Mouse (Mus musculus) bone marrow macrophage, adult 2 months (primary cell): Measurements from ENCODE around the gene Megf8. TPM values are rescaled to one million over a fixed set of nuclear protein-coding genes. Genes with fewer than 3 reads are reported as not detected.

ENCODE experiments used
- H3K27ac ChIP-seq: 2 replicates; pipeline ENCODE4 v1.5.1; 2012; ENCODE audit warnings: low read depth, low read length; ENCODE audit not compliant: insufficient read depth
- H3K4me1 ChIP-seq: 2 replicates; pipeline ENCODE4 v1.6.1; 2012; ENCODE audit warnings: low read length; ENCODE audit not compliant: control insufficient read depth, insufficient read depth
- H3K4me3 ChIP-seq: 2 replicates; pipeline ENCODE4 v1.5.1; 2012; ENCODE audit warnings: mild to moderate bottlenecking, low read length, moderate library complexity; ENCODE audit not compliant: insufficient read depth
- CTCF ChIP-seq: IDR thresholded peaks from 2 replicates; pipeline ENCODE4 v1.5.1; 2012; ENCODE audit warnings: low read depth, mild to moderate bottlenecking, low read length, moderate library complexity
- POLR2A ChIP-seq: IDR thresholded peaks from 2 replicates; pipeline ENCODE4 v1.6.1; 2012; ENCODE audit warnings: mild to moderate bottlenecking, low read depth, low read length, borderline replicate concordance
- polyA plus RNA-seq: library from polyadenylated mRNA; stranded (reverse); fragments of >200 nt; gene quantifications from 2 replicates; pipeline ENCODE4 v1.2.4, GENCODE M21; 2012; ENCODE audit not compliant: missing spikeins, insufficient read depth, insufficient read length

The Megf8 gene
- polyA plus RNA-seq, 1 experiment: 13.8 TPM

DNA sequence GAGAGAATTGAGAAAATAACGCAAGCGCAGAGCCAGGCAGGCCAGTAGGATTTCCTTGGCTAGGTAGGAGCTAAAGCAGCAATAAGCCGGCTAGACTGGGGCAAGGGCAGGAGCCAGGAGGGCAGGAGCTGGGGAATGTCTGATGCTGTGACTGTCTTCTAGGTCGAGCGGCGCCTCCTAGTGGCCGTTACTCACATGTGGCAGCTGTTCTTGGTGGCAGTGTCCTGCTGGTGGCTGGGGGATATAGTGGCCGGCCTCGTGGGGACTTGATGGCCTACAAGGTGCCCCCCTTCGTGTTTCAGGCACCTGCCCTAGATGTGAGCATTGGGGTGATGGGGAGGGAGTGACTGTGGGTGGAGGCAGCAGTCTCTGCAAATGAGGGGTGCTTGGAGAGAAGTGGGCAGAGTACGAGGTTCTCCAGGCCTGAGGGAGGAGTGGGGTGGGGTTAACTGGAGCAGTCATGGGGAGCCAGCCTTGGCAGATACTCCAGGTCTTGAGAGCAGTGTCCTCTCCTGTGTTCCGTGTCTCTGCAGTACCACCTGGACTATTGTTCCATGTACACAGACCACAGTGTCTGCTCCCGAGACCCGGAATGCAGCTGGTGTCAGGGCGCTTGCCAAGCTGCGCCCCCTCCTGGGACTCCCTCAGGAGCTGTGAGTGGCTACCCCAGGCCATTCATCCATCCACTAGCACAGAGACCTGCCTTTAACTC lies 16.8 kb downstream of the Megf8 start:
- no peak overlapping the region for H3K27ac ChIP-seq
- no peaks in the 10 kb centered on the region for H3K4me1 ChIP-seq
- no peak overlapping the region for H3K4me3 ChIP-seq
- TF ChIP-seq CTCF: peak; percentile 62
- TF ChIP-seq POLR2A: no peak

DNA sequence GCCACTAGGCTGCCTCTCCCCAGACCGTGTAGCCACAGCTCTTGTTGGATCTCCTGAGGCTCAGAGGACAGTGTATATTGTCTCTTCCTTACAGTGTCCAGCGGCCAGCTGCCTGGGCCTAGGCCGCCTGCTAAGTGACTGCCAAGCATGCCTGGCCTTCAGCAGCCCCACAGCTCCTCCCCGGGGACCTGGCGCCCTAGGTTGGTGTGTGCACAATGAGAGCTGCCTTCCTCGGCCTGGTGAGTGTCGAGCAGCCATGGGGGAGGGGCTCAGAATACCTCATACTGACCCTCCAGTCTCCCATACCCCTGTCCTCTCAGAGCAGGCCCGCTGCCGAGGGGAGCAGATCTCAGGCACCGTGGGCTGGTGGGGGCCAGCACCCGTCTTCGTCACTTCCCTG lies 17.5 kb downstream of the Megf8 start:
- no peak overlapping the region for H3K27ac ChIP-seq
- H3K4me3 ChIP-seq: no peak overlapping the region
- H3K4me1 ChIP-seq: no peaks in the 10 kb centered on the region
- TF ChIP-seq CTCF (no peak), POLR2A (no peak)

DNA sequence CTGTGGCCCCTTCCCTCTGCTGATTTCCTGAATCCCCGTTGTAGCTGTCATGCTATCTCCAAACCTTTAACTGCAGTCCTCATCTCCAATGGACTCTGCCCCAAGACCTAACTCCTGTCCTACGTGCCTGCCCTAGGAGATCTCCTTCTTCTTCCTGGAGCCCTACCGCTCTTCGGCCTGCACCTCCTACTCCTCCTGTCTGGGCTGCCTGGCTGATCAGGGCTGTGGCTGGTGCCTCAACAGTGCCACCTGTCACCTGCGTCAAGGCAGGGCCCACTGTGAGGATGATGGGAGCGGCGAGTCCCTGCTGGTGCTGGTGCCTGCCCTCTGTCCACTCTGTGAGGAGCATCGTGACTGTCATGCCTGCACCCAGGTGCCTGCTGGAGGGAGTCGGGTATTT lies 22.4 kb downstream of the Megf8 start:
- Histone ChIP-seq H3K4me3 (no peak overlapping the region), H3K27ac (no peak overlapping the region), H3K4me1 (no peaks in the 10 kb centered on the region)
- TF ChIP-seq CTCF (no peak), POLR2A (no peak)

DNA sequence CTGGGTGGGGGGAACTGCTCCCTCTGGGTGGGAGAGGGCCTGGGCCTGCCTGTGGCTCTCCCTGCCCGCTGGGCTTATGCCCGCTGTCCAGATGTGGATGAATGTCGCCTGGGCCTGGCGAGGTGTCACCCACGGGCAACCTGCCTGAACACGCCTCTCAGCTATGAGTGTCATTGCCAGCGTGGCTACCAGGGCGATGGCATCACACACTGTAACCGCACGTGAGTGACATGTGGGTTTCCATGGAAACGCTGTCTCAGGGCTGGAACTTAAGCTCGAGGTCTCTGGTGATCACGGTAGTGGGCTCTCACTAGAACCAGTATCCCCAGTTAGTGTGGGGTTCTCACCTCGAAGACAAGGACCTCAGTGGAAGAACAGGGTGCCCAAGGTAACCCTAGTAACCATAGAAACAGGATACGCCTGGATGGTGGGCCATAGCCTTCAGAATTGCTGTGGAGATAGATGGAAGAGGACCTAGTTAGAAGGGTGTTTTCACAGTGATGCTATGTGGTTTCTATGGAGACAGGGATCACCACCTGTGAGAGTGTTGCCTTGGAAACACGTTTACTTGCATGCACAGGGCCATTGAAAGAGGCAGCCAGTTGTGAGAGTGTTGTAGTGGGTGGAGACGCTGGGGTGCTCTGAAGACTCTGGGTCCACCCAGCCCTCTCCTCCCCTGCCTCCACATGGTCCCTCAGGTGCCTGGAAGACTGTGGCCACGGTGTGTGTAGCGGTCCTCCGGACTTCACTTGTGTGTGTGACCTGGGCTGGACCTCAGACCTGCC lies 24.2 kb downstream of the Megf8 start:
- H3K4me3 ChIP-seq: no peak overlapping the region
- no peak overlapping the region for H3K27ac ChIP-seq
- no peak for TF ChIP-seq POLR2A
- TF ChIP-seq CTCF: no peak
- no peaks in the 10 kb centered on the region for H3K4me1 ChIP-seq

DNA sequence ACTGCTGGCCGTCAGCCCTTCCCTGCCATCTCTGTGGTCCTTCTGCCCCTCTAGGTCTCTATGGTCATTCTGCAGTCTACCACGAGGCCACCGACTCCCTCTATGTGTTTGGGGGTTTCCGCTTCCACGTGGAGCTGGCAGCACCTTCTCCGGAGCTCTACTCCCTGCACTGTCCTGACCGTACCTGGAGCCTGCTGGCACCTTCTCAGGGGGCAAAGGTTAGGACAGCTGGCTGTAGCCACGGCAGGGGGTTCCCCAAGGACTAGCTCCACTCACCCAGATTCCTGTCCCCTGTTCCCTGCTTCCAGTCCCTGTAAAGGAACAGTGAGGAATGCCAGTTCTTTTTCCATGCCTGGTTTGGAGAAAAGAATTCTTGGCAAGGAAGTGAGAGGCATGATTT lies 31.9 kb downstream of the Megf8 start:
- Histone ChIP-seq H3K4me3 (no peak overlapping the region), H3K4me1 (no peaks in the 10 kb centered on the region), H3K27ac (no peak overlapping the region)
- no peak for TF ChIP-seq CTCF
- TF ChIP-seq POLR2A: no peak

DNA sequence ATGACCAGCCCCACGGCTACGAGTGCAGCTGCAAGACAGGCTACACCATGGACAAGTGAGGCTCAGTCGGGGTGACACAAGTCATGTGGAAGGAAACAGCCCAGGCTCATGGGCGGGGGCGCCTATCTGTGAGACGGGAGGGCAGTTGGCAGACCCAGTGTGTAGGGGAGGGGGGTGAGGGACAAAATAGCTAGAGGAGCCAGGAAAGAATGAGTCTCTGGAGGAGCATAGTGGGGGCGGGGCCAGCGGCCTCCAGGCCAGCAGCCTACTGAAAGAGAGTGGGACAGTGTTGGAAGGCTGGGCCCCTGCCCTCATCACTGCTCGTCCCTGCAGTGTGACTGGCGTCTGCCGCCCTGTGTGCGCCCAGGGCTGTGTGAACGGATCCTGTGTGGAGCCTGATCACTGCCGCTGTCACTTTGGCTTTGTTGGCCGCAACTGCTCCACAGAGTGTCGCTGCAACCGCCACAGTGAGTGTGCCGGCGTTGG lies 41.8 kb downstream of the Megf8 start:
- H3K27ac ChIP-seq: no peak overlapping the region
- no peaks in the 10 kb centered on the region for H3K4me1 ChIP-seq
- TF ChIP-seq POLR2A: no peak
- no peak for TF ChIP-seq CTCF
- H3K4me3 ChIP-seq: no peak overlapping the region

DNA sequence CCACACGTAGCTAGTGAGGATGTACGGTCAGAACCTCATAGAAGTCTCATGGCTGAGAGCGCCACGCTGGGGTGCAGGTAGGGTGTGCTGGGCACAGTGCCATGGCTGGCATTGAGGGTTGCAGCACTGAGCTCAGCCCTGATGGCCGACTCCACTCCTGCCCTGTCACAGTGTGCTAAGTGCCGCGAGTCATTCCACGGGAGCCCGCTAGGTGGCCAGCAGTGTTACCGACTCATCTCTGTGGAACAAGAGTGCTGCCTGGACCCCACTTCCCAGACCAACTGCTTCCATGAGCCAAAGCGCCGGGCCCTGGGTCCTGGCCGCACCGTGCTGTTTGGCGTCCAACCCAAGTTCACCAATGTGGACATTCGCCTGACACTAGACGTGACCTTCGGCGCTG lies 46.2 kb downstream of the Megf8 start:
- no peaks in the 10 kb centered on the region for H3K4me1 ChIP-seq
- no peak overlapping the region for H3K27ac ChIP-seq
- TF ChIP-seq CTCF (no peak), POLR2A (no peak)
- no peak overlapping the region for H3K4me3 ChIP-seq

DNA sequence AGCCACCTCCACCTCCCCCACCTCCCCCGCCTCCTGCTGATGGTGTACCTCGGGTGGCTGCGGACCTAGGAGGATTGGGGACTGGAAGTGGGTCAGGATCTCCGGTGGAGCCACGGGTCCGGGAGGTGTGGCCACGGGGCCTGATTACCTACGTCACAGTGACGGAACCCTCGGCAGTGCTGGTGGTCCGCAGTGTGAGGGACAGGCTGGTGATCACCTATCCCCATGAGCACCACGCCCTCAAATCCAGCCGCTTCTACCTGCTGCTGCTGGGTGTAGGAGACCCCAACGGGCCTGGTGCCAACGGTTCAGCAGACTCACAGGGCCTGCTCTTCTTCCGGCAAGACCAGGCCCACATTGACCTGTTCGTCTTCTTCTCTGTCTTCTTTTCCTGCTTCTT lies 46.7 kb downstream of the Megf8 start:
- Histone ChIP-seq H3K27ac (no peak overlapping the region), H3K4me3 (no peak overlapping the region), H3K4me1 (no peaks in the 10 kb centered on the region)
- no peak for TF ChIP-seq CTCF
- no peak for TF ChIP-seq POLR2A

DNA sequence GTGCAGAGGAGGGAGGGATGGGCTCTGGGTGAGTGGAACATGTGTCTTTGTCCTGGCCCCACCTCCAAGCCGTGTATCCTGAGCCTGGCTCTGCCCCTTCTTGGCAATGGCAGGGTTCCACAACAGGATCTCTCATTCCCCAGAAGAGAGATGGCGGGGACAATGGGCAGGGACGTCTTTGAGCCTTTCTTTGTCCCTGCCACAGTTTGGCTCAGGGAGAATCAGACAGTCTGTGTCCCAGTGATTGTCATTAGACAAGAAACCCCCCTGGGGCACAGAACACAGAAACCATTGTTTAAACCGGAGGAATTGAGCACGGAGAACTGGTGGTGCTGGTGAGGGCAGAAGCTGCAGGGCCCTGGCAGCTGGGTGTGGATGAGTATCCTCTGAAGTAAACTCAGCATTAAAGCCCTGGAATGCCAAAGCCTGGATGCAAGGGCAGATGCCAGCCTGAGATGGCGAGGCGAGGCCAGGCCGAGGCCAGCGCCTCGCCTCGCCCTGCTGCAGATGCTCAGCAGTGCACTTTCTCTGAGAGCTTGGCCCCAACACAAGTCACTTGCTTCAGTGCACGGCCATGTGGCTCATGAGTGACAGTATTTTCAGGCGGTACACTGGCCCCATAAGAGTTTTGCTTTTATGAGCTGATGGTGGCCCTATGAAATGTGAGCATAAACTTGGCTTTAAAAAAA lies 49.1 kb downstream of the Megf8 start:
- TF ChIP-seq CTCF (no peak), POLR2A (no peak)
- H3K27ac ChIP-seq: no peak overlapping the region

DNA sequence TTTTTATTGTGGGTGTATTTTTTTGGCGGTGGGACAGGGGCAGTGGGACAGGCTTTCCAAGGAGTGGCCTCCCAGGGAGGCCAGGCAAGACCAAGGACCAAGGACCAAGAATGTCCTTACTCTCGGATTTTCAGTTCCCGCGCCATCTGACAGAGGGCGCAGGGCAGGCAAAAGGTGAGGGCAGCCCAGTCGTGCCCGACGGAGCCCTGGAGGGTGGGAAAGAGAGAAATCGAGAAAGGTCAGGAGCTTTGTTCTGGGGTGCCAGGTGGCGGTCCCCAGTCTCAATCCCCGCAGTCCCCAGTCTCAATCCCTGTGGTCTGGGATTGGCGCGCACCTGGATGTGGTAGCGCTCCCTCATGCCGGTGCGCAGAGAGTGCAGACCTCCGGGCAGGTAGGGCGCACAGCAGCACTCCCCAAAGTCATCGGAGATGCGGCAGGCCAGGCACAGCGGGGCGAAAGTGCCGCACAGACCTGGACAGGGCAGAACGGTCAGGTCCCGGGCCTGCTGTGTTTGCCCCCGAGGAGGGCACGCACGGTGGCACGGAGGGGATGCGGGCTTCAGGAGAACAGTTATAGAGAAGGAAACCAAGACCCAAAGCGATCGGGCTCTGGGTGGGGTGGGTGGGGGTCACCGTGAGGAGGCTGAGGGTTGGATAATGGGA lies 50.8 kb downstream of the Megf8 start:
- no peaks in the 10 kb centered on the region for H3K4me1 ChIP-seq
- H3K4me3 ChIP-seq: no peak overlapping the region
- TF ChIP-seq POLR2A (no peak), CTCF (peak; percentile 8; the same call in 1 of the 2 replicates)
- H3K27ac ChIP-seq: no peak overlapping the region

More for the DNA sequence above, 49.1 kb downstream of the Megf8 start:
- Histone ChIP-seq H3K4me3 (no peak overlapping the region), H3K4me1 (no peaks in the 10 kb centered on the region)
